Mouse (Mus musculus): ENCODE measurements around the gene Pmf1. TPM values are rescaled to one million over a fixed set of nuclear protein-coding genes. Genes with fewer than 3 reads are reported as not detected.

The Pmf1 gene
- polyA plus RNA-seq, 1 experiment from 2014 or later: 158 TPM

DNA sequence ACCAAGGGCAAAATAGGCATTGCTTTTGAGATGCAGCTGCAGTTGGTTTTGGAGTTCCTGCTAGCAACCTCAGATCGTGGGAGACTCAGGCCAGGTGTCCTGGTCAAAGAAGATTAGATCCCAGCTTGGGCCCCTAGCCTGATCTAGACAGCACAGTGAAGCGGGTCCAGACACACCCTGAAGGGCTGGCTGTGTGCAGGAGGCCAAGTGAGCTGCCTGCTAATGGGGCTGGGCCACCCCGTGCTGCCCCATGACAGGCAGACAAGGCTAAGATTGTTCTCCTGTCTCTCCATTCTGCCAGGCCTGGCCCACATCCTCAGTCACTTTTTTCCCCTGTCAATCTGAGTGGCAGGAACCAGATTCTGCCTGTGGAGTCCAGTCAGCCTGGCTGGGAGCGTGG is 46.4 kb downstream of the Pmf1 start:
- Histone ChIP-seq H3K36me3 (peaks cover 37% of the 10 kb centered on the region), H3K4me3 (no peak overlapping the region), H3K9me3 (no peaks in the 10 kb centered on the region), H3K27me3 (peaks cover 13% of the 10 kb centered on the region), H3K4me1 (peaks cover 18% of the 10 kb centered on the region), H3K9ac (no peak overlapping the region), H3K27ac (peak overlapping the region; percentile 35; the same call in 1 of the 2 replicates), H3K4me2 (no peak overlapping the region)
- 0 out of 2 replicates have a peak, but pooled peaks have one; percentile 3 for ATAC-seq (ENCODE audit: borderline replicate concordance, extremely low read depth, low FRiP score, low TSS enrichment)
- WGBS: 49% methylated on average over 4 of the region's 4 CpGs

DNA sequence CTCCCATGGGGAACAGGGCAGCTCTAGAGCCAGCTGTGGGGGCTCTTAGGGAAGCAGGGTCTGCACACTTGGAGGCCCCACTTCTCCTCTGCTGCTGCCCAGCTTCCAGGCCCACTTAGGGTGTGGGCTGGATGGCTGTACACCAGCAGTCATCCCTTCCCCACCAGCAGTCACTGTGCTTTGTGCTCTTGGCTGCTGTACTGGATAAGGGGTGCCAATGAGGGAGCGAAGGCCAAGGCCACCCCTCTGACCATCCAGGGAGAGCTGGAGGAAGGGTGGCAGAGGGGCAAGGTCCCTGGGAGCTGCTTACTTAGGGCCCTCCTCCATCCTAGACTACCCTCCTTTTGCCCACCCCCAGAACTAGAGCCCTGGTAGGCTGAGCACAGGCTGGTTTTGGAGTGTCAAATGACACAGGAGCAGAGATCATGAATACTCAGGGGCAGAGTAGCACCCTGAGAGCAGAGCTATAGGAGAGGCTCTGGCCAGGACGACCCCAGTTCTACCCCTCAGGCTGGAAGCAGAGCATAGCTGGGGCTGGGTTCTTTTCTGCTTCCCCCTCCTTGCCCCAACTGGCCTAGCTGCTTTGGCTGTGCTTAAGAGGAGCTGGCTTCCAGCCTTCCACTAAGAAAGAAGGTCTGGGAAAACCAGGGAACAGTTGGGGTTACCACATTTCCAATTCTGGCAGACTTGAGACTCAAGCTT is 48.4 kb downstream of the Pmf1 start:
- Histone ChIP-seq H3K4me2 (no peak overlapping the region), H3K27ac (no peak overlapping the region), H3K36me3 (peaks cover 55% of the 10 kb centered on the region), H3K9me3 (no peaks in the 10 kb centered on the region), H3K27me3 (peaks cover 13% of the 10 kb centered on the region), H3K9ac (no peak overlapping the region), H3K4me3 (no peak overlapping the region), H3K4me1 (peaks cover 15% of the 10 kb centered on the region)
- ATAC-seq (ENCODE audit: borderline replicate concordance, extremely low read depth, low FRiP score, low TSS enrichment): no peak
- WGBS: 84% methylated on average over 2 of the region's 2 CpGs

DNA sequence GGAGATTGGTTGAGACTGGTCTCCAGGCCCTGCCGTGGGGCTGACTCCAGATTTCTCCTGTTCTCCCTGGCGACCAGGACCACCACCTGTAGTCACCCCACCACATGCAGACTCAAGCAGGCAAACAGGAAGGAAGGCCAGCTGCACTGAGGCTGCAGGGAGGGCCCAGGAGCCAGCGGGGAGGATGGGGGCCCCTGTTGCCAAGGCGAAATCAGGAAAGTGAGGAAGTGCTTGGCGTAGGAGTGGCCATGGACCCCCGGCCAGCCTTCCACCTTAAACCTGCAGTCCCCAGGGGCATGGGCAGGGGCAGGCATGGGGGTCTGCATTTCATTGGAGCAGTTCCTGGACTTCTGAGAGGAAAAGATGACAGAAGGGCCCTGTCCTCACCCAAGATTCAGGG is 49.0 kb downstream of the Pmf1 start:
- ATAC-seq (ENCODE audit: borderline replicate concordance, extremely low read depth, low FRiP score, low TSS enrichment): no peak
- Histone ChIP-seq H3K4me3 (no peak overlapping the region), H3K4me1 (peaks cover 15% of the 10 kb centered on the region), H3K9ac (no peak overlapping the region), H3K4me2 (no peak overlapping the region), H3K27me3 (peaks cover 11% of the 10 kb centered on the region), H3K27ac (no peak overlapping the region), H3K36me3 (peaks cover 62% of the 10 kb centered on the region), H3K9me3 (no peaks in the 10 kb centered on the region)
- WGBS: 64% methylated on average over 6 of the region's 6 CpGs

DNA sequence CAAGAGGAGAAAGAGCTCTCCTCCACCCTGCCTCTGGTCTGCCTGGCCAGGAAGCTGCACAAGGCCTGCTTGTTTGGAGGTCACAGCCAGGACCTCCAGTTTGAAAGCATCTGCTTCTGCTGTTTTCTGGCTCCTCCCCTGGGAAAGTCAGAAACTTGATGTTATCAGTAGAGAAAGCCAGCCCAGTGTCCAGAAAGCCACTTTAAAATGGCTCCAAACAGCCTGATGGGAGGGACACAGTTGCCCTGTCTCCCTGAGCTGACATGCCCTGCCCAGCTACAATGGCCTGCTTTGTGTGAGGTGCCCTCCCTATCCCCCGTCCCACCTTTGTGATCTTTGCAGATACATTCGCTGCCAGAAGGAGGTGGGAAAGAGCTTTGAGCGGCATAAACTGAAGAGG is 50.1 kb downstream of the Pmf1 start:
- Histone ChIP-seq H3K27ac (no peak overlapping the region), H3K4me3 (no peak overlapping the region), H3K36me3 (peaks cover 73% of the 10 kb centered on the region), H3K4me2 (no peak overlapping the region), H3K9me3 (no peaks in the 10 kb centered on the region), H3K9ac (no peak overlapping the region), H3K27me3 (no peaks in the 10 kb centered on the region), H3K4me1 (peaks cover 15% of the 10 kb centered on the region)
- 59% methylated on average over 3 of the region's 3 CpGs for WGBS
- no peak for ATAC-seq (ENCODE audit: borderline replicate concordance, extremely low read depth, low FRiP score, low TSS enrichment)

DNA sequence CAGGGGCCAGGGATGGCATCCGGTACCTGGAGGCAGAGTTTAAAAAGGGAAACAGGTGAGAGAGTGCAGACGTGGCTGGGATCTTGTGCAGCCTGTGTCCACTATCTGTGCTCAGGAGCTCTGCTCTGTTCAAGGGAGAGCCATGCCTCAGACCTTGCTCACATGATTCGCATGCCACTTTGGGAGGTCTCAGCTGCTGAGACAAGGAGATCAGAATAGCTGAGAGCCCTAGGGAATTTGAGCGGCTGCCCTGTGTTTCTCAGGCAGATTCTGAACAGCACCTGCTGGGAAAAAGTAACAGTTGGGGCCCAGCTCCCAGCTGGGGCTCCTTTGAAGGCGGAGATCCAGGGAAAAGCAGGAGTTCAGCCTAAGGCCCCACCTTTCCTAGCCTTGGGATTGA is 50.5 kb downstream of the Pmf1 start:
- no peak for ATAC-seq (ENCODE audit: borderline replicate concordance, extremely low read depth, low FRiP score, low TSS enrichment)
- Histone ChIP-seq H3K4me1 (peaks cover 10% of the 10 kb centered on the region), H3K4me2 (no peak overlapping the region), H3K27ac (no peak overlapping the region), H3K9ac (no peak overlapping the region), H3K9me3 (no peaks in the 10 kb centered on the region), H3K27me3 (no peaks in the 10 kb centered on the region), H3K36me3 (peaks cover 77% of the 10 kb centered on the region), H3K4me3 (no peak overlapping the region)
- 72% methylated on average over 5 of the region's 5 CpGs for WGBS

DNA sequence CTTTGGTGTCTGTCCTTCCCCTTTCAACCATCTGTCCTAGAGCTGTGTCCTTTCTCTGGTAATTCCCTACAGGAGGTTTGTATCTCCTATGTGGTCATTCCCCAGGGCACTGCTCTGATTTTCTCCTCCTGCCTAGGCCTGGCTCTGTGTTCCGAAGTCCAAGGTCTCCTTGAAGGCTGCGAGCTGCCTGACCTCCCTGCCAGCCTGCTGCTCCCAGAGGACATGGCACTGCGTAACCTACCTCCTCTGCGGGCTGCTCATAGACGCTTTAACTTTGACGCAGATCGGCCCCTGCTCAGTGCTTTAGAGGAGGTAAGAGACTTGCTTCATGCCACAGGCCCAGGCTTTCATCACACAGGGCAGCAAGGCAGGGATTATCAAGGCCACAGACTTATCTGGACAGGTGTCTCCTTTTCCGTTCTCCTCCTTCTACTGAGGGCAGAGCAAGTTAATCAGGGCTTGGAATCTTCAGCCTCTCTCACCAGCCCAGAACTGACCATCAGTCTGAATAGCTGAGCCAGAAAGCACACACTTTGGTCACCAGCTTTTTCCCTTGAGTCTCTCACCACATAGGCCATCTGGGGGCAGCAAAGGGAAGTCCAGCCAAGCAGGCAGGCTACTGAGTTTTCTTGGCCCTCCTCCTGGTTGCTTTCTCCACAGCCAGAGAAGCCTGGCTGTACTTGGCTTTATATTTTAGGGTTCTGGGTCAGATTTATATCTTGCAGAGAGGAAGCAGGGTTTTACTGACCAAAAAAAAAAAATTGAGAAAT is 55.5 kb downstream of the Pmf1 start:
- 89% methylated on average over 8 of the region's 8 CpGs for WGBS
- ATAC-seq (ENCODE audit: borderline replicate concordance, extremely low read depth, low FRiP score, low TSS enrichment): no peak
- Histone ChIP-seq H3K9ac (no peak overlapping the region), H3K4me3 (no peak overlapping the region), H3K36me3 (peaks cover 97% of the 10 kb centered on the region), H3K27ac (no peak overlapping the region), H3K4me1 (no peaks in the 10 kb centered on the region), H3K9me3 (no peaks in the 10 kb centered on the region), H3K4me2 (no peak overlapping the region), H3K27me3 (no peaks in the 10 kb centered on the region)

DNA sequence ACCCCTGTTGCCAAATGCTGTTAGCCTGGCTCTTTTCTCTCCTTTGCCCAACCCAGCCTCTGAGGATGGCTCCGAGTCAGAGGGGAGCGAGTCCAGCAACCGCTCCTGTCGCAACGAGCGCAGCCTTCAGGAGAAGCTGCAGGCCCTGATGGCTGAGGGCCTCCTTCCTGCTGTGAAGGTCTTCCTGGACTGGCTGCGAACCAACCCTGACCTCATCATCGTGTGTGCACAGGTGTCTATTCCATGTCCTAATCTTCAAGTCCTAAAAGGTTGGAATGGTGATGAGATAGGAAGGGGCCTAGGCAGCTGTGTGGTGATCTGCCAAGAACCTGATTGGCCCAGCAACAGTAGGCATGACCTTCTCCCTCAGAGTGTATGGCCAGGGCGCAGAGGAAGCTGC is 57.2 kb downstream of the Pmf1 start:
- H3K4me3 ChIP-seq: no peak overlapping the region
- ATAC-seq (ENCODE audit: borderline replicate concordance, extremely low read depth, low FRiP score, low TSS enrichment): no peak
- no peak overlapping the region for H3K4me2 ChIP-seq
- no peak overlapping the region for H3K9ac ChIP-seq
- 80% methylated on average over 9 of the region's 9 CpGs for WGBS
- no peaks in the 10 kb centered on the region for H3K4me1 ChIP-seq
- no peaks in the 10 kb centered on the region for H3K9me3 ChIP-seq
- H3K27ac ChIP-seq: no peak overlapping the region
- H3K36me3 ChIP-seq: peaks cover 97% of the 10 kb centered on the region
- no peaks in the 10 kb centered on the region for H3K27me3 ChIP-seq

DNA sequence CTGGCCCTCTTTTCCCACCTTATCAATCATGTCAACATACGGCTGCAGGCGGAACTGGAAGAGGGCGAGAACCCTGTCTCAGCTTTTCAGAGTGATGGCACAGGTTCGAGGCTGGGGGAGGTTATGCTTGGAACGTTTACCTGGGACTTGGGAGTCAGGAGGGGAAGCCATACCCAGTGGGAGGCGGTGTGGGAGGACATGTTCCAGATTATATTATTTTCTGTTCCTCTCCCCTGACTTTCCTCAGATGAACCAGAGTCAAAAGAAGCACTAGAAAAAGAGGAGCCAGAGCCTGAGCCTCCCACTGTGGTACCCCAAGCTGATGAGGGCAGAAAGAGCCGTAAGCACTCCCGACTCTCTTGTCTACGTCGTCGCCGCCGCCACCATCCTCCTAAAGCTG is 59.4 kb downstream of the Pmf1 start:
- no peak for ATAC-seq (ENCODE audit: borderline replicate concordance, extremely low read depth, low FRiP score, low TSS enrichment)
- WGBS: 81% methylated on average over 13 of the region's 13 CpGs
- Histone ChIP-seq H3K9ac (no peak overlapping the region), H3K27ac (no peak overlapping the region), H3K36me3 (peaks cover 98% of the 10 kb centered on the region), H3K4me3 (no peak overlapping the region), H3K4me2 (no peak overlapping the region), H3K4me1 (no peaks in the 10 kb centered on the region), H3K9me3 (no peaks in the 10 kb centered on the region), H3K27me3 (no peaks in the 10 kb centered on the region)

Small RNA genes lying within 50 kb of the gene (microRNA-seq; reads per million reads assigned to microRNA genes)
- not detected for gene Mir7011

Other genes starting within 250 kb of the Pmf1 start
- 0.34 and 0.42 TPM in 2 replicates for gene Rhbg, start 155.6 kb downstream of the Pmf1 start, polyA plus RNA-seq (2015; fragmentation: Nextera tagmentation; extraction: Ambion mirVana)
- 0.23 and 0.35 TPM in 2 replicates for gene Gm38392, start 123.1 kb downstream of the Pmf1 start, polyA plus RNA-seq (2015; fragmentation: Nextera tagmentation; extraction: Ambion mirVana)
- gene Tsacc, start 113.3 kb downstream of the Pmf1 start, polyA plus RNA-seq (2015; fragmentation: Nextera tagmentation; extraction: Ambion mirVana): 10.0 and 12.2 TPM in 2 replicates
- 525 and 549 TPM in 2 replicates for gene Cct3, start 113.2 kb downstream of the Pmf1 start, polyA plus RNA-seq (2015; fragmentation: Nextera tagmentation; extraction: Ambion mirVana)
- gene Glmp, start 85.3 kb downstream of the Pmf1 start, polyA plus RNA-seq (2015; fragmentation: Nextera tagmentation; extraction: Ambion mirVana): 192 and 203 TPM in 2 replicates
- gene Tmem79, start 74.2 kb downstream of the Pmf1 start, polyA plus RNA-seq (2015; fragmentation: Nextera tagmentation; extraction: Ambion mirVana): 7.5 and 9.5 TPM in 2 replicates
- 49.4 and 53.1 TPM in 2 replicates for gene Smg5, start 74.1 kb downstream of the Pmf1 start, polyA plus RNA-seq (2015; fragmentation: Nextera tagmentation; extraction: Ambion mirVana)
- gene Paqr6, start 45.7 kb downstream of the Pmf1 start, polyA plus RNA-seq (2015; fragmentation: Nextera tagmentation; extraction: Ambion mirVana): 9.5 and 10.1 TPM in 2 replicates
- not detected in 2 replicates for gene Bglap3, start 37.6 kb downstream of the Pmf1 start, polyA plus RNA-seq (2015; fragmentation: Nextera tagmentation; extraction: Ambion mirVana)
- not detected in 2 replicates for gene Bglap2, start 31.6 kb downstream of the Pmf1 start, polyA plus RNA-seq (2015; fragmentation: Nextera tagmentation; extraction: Ambion mirVana)
- gene Bglap, start 25.9 kb downstream of the Pmf1 start, polyA plus RNA-seq (2015; fragmentation: Nextera tagmentation; extraction: Ambion mirVana): 0.53 TPM in 1 of 2 replicates, not detected in the other
- gene Slc25a44, start 14.8 kb upstream of the Pmf1 start, polyA plus RNA-seq (2015; fragmentation: Nextera tagmentation; extraction: Ambion mirVana): 13.9 and 14.8 TPM in 2 replicates
- 4.5 and 5.3 TPM in 2 replicates for gene Sema4a, start 50.9 kb upstream of the Pmf1 start, polyA plus RNA-seq (2015; fragmentation: Nextera tagmentation; extraction: Ambion mirVana)
- gene Lmna, start 99.6 kb upstream of the Pmf1 start, polyA plus RNA-seq (2015; fragmentation: Nextera tagmentation; extraction: Ambion mirVana): 111 and 121 TPM in 2 replicates
- 15.8 and 16.8 TPM in 2 replicates for gene Mex3a, start 122.1 kb upstream of the Pmf1 start, polyA plus RNA-seq (2015; fragmentation: Nextera tagmentation; extraction: Ambion mirVana)
- 33.1 and 36.4 TPM in 2 replicates for gene Rab25, start 138.0 kb upstream of the Pmf1 start, polyA plus RNA-seq (2015; fragmentation: Nextera tagmentation; extraction: Ambion mirVana)
- 165 and 178 TPM in 2 replicates for gene Lamtor2, start 142.7 kb upstream of the Pmf1 start, polyA plus RNA-seq (2015; fragmentation: Nextera tagmentation; extraction: Ambion mirVana)
- 46.4 and 49.4 TPM in 2 replicates for gene Ubqln4, start 143.4 kb upstream of the Pmf1 start, polyA plus RNA-seq (2015; fragmentation: Nextera tagmentation; extraction: Ambion mirVana)
- 290 and 301 TPM in 2 replicates for gene Ssr2, start 165.5 kb upstream of the Pmf1 start, polyA plus RNA-seq (2015; fragmentation: Nextera tagmentation; extraction: Ambion mirVana)
- 105 and 116 TPM in 2 replicates for gene Arhgef2, start 195.6 kb upstream of the Pmf1 start, polyA plus RNA-seq (2015; fragmentation: Nextera tagmentation; extraction: Ambion mirVana)
- not detected in 2 replicates for gene Rxfp4, start 242.8 kb upstream of the Pmf1 start, polyA plus RNA-seq (2015; fragmentation: Nextera tagmentation; extraction: Ambion mirVana)